Mouse (Mus musculus) CH12.LX (cell line): ENCODE measurements around the gene Rhobtb3.

Source experiments
- BHLHE40 ChIP-seq: IDR thresholded peaks from 2 replicates; pipeline ENCODE4 v1.6.1; 2011; ENCODE audit warnings: mild to moderate bottlenecking, low read depth, low read length, improper control_type of control experiment
- CTCF ChIP-seq, 2 experiments: IDR thresholded peaks in 1 of 2; conservative IDR thresholded peaks in 1 of 2; 2 replicates each; pipeline ENCODE4 v1.5.1; 2011 to 2012; ENCODE audit warnings: low read depth in 2 of 2, low read length in 2 of 2, improper control_type of control experiment in 1 of 2, inconsistent platforms in 1 of 2, mild to moderate bottlenecking in 1 of 2, moderate library complexity in 1 of 2
- EP300 ChIP-seq: IDR thresholded peaks from 2 replicates; pipeline ENCODE4 v1.6.1; 2011; ENCODE audit warnings: low read length, improper control_type of control experiment
- HCFC1 ChIP-seq: IDR thresholded peaks from 2 replicates; pipeline ENCODE4 v1.6.1; 2012; ENCODE audit warnings: low read depth, mild to moderate bottlenecking, inconsistent platforms, low read length, improper control_type of control experiment
- MEF2A ChIP-seq: IDR thresholded peaks from 2 replicates; pipeline ENCODE4 v1.6.1; 2014; ENCODE audit warnings: low read depth, mild to moderate bottlenecking, inconsistent platforms, low read length, improper control_type of control experiment, borderline replicate concordance
- UBTF ChIP-seq: IDR thresholded peaks from 2 replicates; pipeline ENCODE4 v1.6.1; 2012; ENCODE audit warnings: low read depth, mild to moderate bottlenecking, inconsistent platforms, low read length, improper control_type of control experiment, moderate library complexity
- USF1 ChIP-seq: IDR thresholded peaks from 2 replicates; pipeline ENCODE4 v1.6.1; 2014; ENCODE audit warnings: low read depth, mild to moderate bottlenecking, inconsistent platforms, low read length, improper control_type of control experiment

DNA sequence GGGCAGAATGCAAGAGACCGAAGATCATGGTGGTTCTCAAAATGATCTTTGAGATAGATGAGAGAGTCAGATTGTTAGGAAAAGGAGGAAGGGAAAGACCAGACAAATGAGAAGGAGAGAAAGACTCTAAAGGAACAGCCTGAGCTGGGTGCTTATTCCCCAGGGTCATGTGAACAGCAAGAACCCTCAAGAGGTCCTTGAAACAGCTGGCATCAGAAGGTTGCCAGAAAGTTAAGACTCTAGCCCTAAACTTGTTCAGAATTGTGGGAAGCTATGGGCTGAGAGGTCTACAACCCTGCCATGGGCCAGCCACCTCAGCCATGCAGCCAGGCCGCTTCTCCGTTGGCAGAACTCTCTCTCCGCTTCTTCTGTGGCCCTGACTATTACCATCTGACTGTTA lies 105.2 kb downstream of the Rhobtb3 start:
- TF ChIP-seq CTCF (conservative IDR thresholded peaks at IDR 0.05 in 1 of 2, IDR thresholded peaks at IDR 0.05 in 1 of 2; ENCODE audit: low read depth in 2 of 2, low read length in 2 of 2) (no peak), HCFC1 (no peak), EP300 (no peak), MEF2A (no peak), USF1 (no peak), UBTF (no peak), BHLHE40 (no peak)
